In genomic region chr19:6922901-6923735, GRCm38 (mm10) we compare ENCODE assay signal across 9 mouse cellular contexts. TPM values are rescaled to one million over a fixed set of nuclear protein-coding genes. Genes with fewer than 3 reads are reported as not detected.
DNase-seq lines count a peak whose midpoint lies in the region; ATAC-seq and TF ChIP-seq lines count a peak whose summit lies in the region.
"Had no signal": no experiment of that assay in that cellular context is flagged by ENCODE, and none has a peak within 500 bp of the region (broad histone marks: within the 10 kb centered on the region; RNA-seq: fewer than 3 reads in every experiment).

No protein-coding gene starts in this region.

- 0 out of 2 replicates have a peak, but pooled peaks cover 2% of the 10 kb centered on the region for H3K9me3 ChIP-seq in hindbrain, embryonic 10.5 days
- H3K9me3 ChIP-seq in hindbrain, embryonic 16.5 days (ENCODE audit: control insufficient read depth, low read length) = no peaks in the 10 kb centered on the region
- H3K9me3 ChIP-seq in G1E (replicated peaks) = no peaks in the 10 kb centered on the region
- H3K9me3 ChIP-seq in liver, embryonic 13.5 days (replicated peaks) = no peaks in the 10 kb centered on the region

- H3K4me3 ChIP-seq in hindbrain, embryonic 10.5 days = peak overlapping the region; percentile 81
- no peak overlapping the region for H3K4me3 ChIP-seq in hindbrain, embryonic 16.5 days (ENCODE audit: low read length)
- H3K4me3 ChIP-seq in G1E (ENCODE audit: low read depth, low read length) = peak overlapping the region; percentile 76; the same call in 1 of the 2 replicates
- peak overlapping the region; percentile 73; the same call in 1 of the 2 replicates for H3K4me3 ChIP-seq in brown adipose tissue, adult 24 weeks (ENCODE audit: insufficient read depth, low read depth, low read length)
- peak overlapping the region; percentile 85 for H3K4me3 ChIP-seq in liver, embryonic 13.5 days (replicated peaks)

- no peak overlapping the region for H3K4me2 ChIP-seq in hindbrain, embryonic 16.5 days (ENCODE audit: low read length)
- H3K4me2 ChIP-seq in liver, embryonic 13.5 days = peak overlapping the region; percentile 100

- H3K4me1 ChIP-seq in hindbrain, embryonic 10.5 days (replicated peaks) = peaks cover 54% of the 10 kb centered on the region
- H3K4me1 ChIP-seq in hindbrain, embryonic 16.5 days (ENCODE audit: control insufficient read depth, insufficient read depth, low read depth, low read length) = peaks cover 26% of the 10 kb centered on the region
- H3K4me1 ChIP-seq in G1E (ENCODE audit: insufficient read depth, low read depth, low read length) = peaks cover 45% of the 10 kb centered on the region
- peaks cover 11% of the 10 kb centered on the region for H3K4me1 ChIP-seq in brown adipose tissue, adult 24 weeks (ENCODE audit: control insufficient read depth, insufficient read depth, insufficient read length, low read length)
- peaks cover 73% of the 10 kb centered on the region for H3K4me1 ChIP-seq in liver, embryonic 13.5 days (replicated peaks)

- no peak for TF ChIP-seq CTCF in G1E (IDR thresholded peaks at IDR 0.05; ENCODE audit: low read depth, low read length)

- H3K9ac ChIP-seq in hindbrain, embryonic 16.5 days (ENCODE audit: low read depth, low read length) = no peak overlapping the region
- peak overlapping the region; percentile 67 for H3K9ac ChIP-seq in liver, embryonic 13.5 days

- H3K27me3 ChIP-seq in hindbrain, embryonic 10.5 days (ENCODE audit: insufficient read depth, poor library complexity, severe bottlenecking) = peaks cover 61% of the 10 kb centered on the region
- peaks cover 47% of the 10 kb centered on the region for H3K27me3 ChIP-seq in hindbrain, embryonic 16.5 days (replicated peaks; ENCODE audit: control insufficient read depth, insufficient read depth, low read length)
- peaks cover 33% of the 10 kb centered on the region for H3K27me3 ChIP-seq in G1E (ENCODE audit: insufficient read depth, low read length)
- H3K27me3 ChIP-seq in liver, embryonic 13.5 days = peaks cover 49% of the 10 kb centered on the region

- no peak for DNase-seq in hindbrain, embryonic 10.5 days (ENCODE audit: low spot score)
- DNase-seq in G1E (ENCODE audit: low spot score) = no peak
- no peak for DNase-seq in liver, embryonic 13.5 days
- no peak for DNase-seq in adrenal gland, postnatal 14 days
- no peak for DNase-seq in B cell, adult 2 months
- DNase-seq in gastrocnemius, postnatal 14 days = no peak

- ATAC-seq in hindbrain, embryonic 16.5 days = no peak
- no peak for ATAC-seq in G1E (ENCODE audit: extremely low read depth, insufficient number of reproducible peaks, low FRiP score, poor library complexity, severe bottlenecking)
- no peak for ATAC-seq in liver, embryonic 13.5 days (ENCODE audit: low read depth)

- no peaks in the 10 kb centered on the region for H3K36me3 ChIP-seq in hindbrain, embryonic 10.5 days
- no peaks in the 10 kb centered on the region for H3K36me3 ChIP-seq in hindbrain, embryonic 16.5 days (ENCODE audit: control insufficient read depth, insufficient read depth, low read length)
- H3K36me3 ChIP-seq in G1E (replicated peaks) = peaks cover 24% of the 10 kb centered on the region
- H3K36me3 ChIP-seq in liver, embryonic 13.5 days = peaks cover 3% of the 10 kb centered on the region; the same call in 1 of the 2 replicates

- WGBS in hindbrain, embryonic 10.5 days = 62% methylated on average over 6 of the region's 6 CpGs
- 62% methylated on average over 6 of the region's 6 CpGs for WGBS in hindbrain, embryonic 16.5 days
- WGBS in liver, embryonic 13.5 days (ENCODE audit: insufficient replicate concordance) = 54% methylated on average over 6 of the region's 6 CpGs

- H3K27ac ChIP-seq in hindbrain, embryonic 10.5 days = no peak overlapping the region
- no peak overlapping the region for H3K27ac ChIP-seq in hindbrain, embryonic 16.5 days (ENCODE audit: low read depth, low read length)
- H3K27ac ChIP-seq in brown adipose tissue, adult 24 weeks (replicated peaks; ENCODE audit: low read depth, low read length) = peak overlapping the region; percentile 99
- H3K27ac ChIP-seq in liver, embryonic 13.5 days = 0 out of 2 replicates have a peak overlapping the region, but pooled peaks have one; percentile 48

- intact Hi-C loops in gastrocnemius, postnatal 14 days (cut with DNase I; ENCODE audit: low total_unique reads) = no loop called here

RNA-seq across cellular contexts. Expression of gene Esrra, which starts 1.5 kb away (rescaled TPM):
- 8.4 and 12.0 TPM in 2 replicates for polyA plus RNA-seq in hindbrain, embryonic 10.5 days (2016; fragmentation: Nextera tagmentation; extraction: Ambion mirVana)
- 17.7 and 17.8 TPM in 2 replicates for polyA plus RNA-seq in hindbrain, embryonic 16.5 days (2015; fragmentation: Nextera tagmentation; extraction: Ambion mirVana)
- total RNA-seq in G1E (2014; fragmentation: Nextera tagmentation) (10.0 and 17.9 TPM in 2 replicates), G1E (2017) (21.1 and 25.6 TPM in 2 replicates)
- polyA plus RNA-seq in G1E (2012) = 42.6 and 46.9 TPM in 2 replicates
- polyA plus RNA-seq in brown adipose tissue, adult 24 weeks (2012; ENCODE audit: insufficient read depth, insufficient read length, missing spikeins) = 86.4 and 123 TPM in 2 replicates
- polyA plus RNA-seq in liver, embryonic 13.5 days (2015; fragmentation: Nextera tagmentation; extraction: Ambion mirVana) = 4.4 and 4.8 TPM in 2 replicates
- 63.2 and 67.0 TPM in 2 replicates for total RNA-seq in adrenal gland, postnatal 14 days (2021)
- 10 to 100 TPM; 47.7 to 52.0 TPM for total RNA-seq in gastrocnemius, postnatal 14 days (2021)

RNA-seq across cellular contexts. Expression of gene Catsperz, which starts 2.1 kb away (rescaled TPM):
- polyA plus RNA-seq in hindbrain, embryonic 10.5 days (2016; fragmentation: Nextera tagmentation; extraction: Ambion mirVana) = 0.46 TPM in 1 of 2 replicates, not detected in the other
- polyA plus RNA-seq in hindbrain, embryonic 16.5 days (2015; fragmentation: Nextera tagmentation; extraction: Ambion mirVana) = 2.9 and 3.3 TPM in 2 replicates
- not detected in 2 replicates for total RNA-seq in G1E (2014; fragmentation: Nextera tagmentation)
- total RNA-seq in G1E (2017) = 0.11 TPM in 1 of 2 replicates, not detected in the other
- not detected in 2 replicates for polyA plus RNA-seq in G1E (2012)
- polyA plus RNA-seq in brown adipose tissue, adult 24 weeks (2012; ENCODE audit: insufficient read depth, insufficient read length, missing spikeins) = not detected in 2 replicates
- 0.51 and 0.73 TPM in 2 replicates for polyA plus RNA-seq in liver, embryonic 13.5 days (2015; fragmentation: Nextera tagmentation; extraction: Ambion mirVana)
- 0.53 TPM in 1 of 2 replicates, not detected in the other for total RNA-seq in adrenal gland, postnatal 14 days (2021)
- not detected for total RNA-seq in gastrocnemius, postnatal 14 days (2021)
- total RNA-seq: monocyte, adult 5-6 weeks had no signal

RNA-seq across cellular contexts. Expression of gene Kcnk4, which starts 11.2 kb away (rescaled TPM):
- not detected in 2 replicates for polyA plus RNA-seq in hindbrain, embryonic 10.5 days (2016; fragmentation: Nextera tagmentation; extraction: Ambion mirVana)
- polyA plus RNA-seq in hindbrain, embryonic 16.5 days (2015; fragmentation: Nextera tagmentation; extraction: Ambion mirVana) = 14.4 and 19.1 TPM in 2 replicates
- total RNA-seq in G1E (2014; fragmentation: Nextera tagmentation) = not detected in 2 replicates
- total RNA-seq in G1E (2017) = 0.23 TPM in 1 of 2 replicates, not detected in the other
- 0.05 TPM in 1 of 2 replicates, not detected in the other for polyA plus RNA-seq in G1E (2012)
- 1.6 and 1.8 TPM in 2 replicates for polyA plus RNA-seq in brown adipose tissue, adult 24 weeks (2012; ENCODE audit: insufficient read depth, insufficient read length, missing spikeins)
- 0.06 TPM in 1 of 2 replicates, not detected in the other for polyA plus RNA-seq in liver, embryonic 13.5 days (2015; fragmentation: Nextera tagmentation; extraction: Ambion mirVana)
- total RNA-seq in adrenal gland, postnatal 14 days (2021) = 0.93 TPM in 1 of 2 replicates, not detected in the other
- not detected for total RNA-seq in gastrocnemius, postnatal 14 days (2021)
- total RNA-seq: monocyte, adult 5-6 weeks had no signal

RNA-seq across cellular contexts. Expression of gene Prdx5, which starts 13.2 kb away (rescaled TPM):
- 155 and 196 TPM in 2 replicates for polyA plus RNA-seq in hindbrain, embryonic 10.5 days (2016; fragmentation: Nextera tagmentation; extraction: Ambion mirVana)
- polyA plus RNA-seq in hindbrain, embryonic 16.5 days (2015; fragmentation: Nextera tagmentation; extraction: Ambion mirVana) = 408 and 532 TPM in 2 replicates
- total RNA-seq in G1E (2014; fragmentation: Nextera tagmentation) (53.7 and 59.2 TPM in 2 replicates), G1E (2017) (210 and 225 TPM in 2 replicates)
- 208 and 211 TPM in 2 replicates for polyA plus RNA-seq in G1E (2012)
- polyA plus RNA-seq in brown adipose tissue, adult 24 weeks (2012; ENCODE audit: insufficient read depth, insufficient read length, missing spikeins) = 974 and 1,161 TPM in 2 replicates
- 97.7 and 101 TPM in 2 replicates for polyA plus RNA-seq in liver, embryonic 13.5 days (2015; fragmentation: Nextera tagmentation; extraction: Ambion mirVana)
- 420 and 426 TPM in 2 replicates for total RNA-seq in adrenal gland, postnatal 14 days (2021)
- 100 to 1,000 TPM; 159 to 187 TPM for total RNA-seq in gastrocnemius, postnatal 14 days (2021)

RNA-seq across cellular contexts. Expression of gene Trmt112, which starts 13.6 kb away (rescaled TPM):
- polyA plus RNA-seq in hindbrain, embryonic 10.5 days (2016; fragmentation: Nextera tagmentation; extraction: Ambion mirVana) = 148 and 157 TPM in 2 replicates
- 93.9 and 101 TPM in 2 replicates for polyA plus RNA-seq in hindbrain, embryonic 16.5 days (2015; fragmentation: Nextera tagmentation; extraction: Ambion mirVana)
- total RNA-seq in G1E (2014; fragmentation: Nextera tagmentation) (191 and 244 TPM in 2 replicates), G1E (2017) (286 and 298 TPM in 2 replicates)
- polyA plus RNA-seq in G1E (2012) = 261 and 287 TPM in 2 replicates
- 18.1 and 29.4 TPM in 2 replicates for polyA plus RNA-seq in brown adipose tissue, adult 24 weeks (2012; ENCODE audit: insufficient read depth, insufficient read length, missing spikeins)
- 103 and 106 TPM in 2 replicates for polyA plus RNA-seq in liver, embryonic 13.5 days (2015; fragmentation: Nextera tagmentation; extraction: Ambion mirVana)
- 76.6 and 79.0 TPM in 2 replicates for total RNA-seq in adrenal gland, postnatal 14 days (2021)
- 10 to 100 TPM; 34.6 to 38.9 TPM for total RNA-seq in gastrocnemius, postnatal 14 days (2021)

Comparison
In these comparisons a context has a peak if more than half of its experiments do, and no peak if none do; other contexts are left out.
1. H3K27ac ChIP-seq: peak in brown adipose tissue, adult 24 weeks (single experiment) and liver, embryonic 13.5 days (single experiment); none in hindbrain, embryonic 10.5 days (single experiment) and hindbrain, embryonic 16.5 days (single experiment).